Mouse (Mus musculus): ENCODE results near the gene Aqp9. TPM values are rescaled to one million over a fixed set of nuclear protein-coding genes. Genes with fewer than 3 reads are reported as not detected.

Aqp9 gene
- total and polyA plus RNA-seq, 3 experiments: 64.8 to 76.1 TPM; not detected in 1

- Histone ChIP-seq H3K27me3 (ENCODE audit: control insufficient read depth in 1 of 2, insufficient read depth in 2 of 2, low read length in 2 of 2) (peaks cover 2 to 8% of the 10 kb centered on the region in 2 experiments), H3K79me2 (ENCODE audit: control insufficient read depth, insufficient read depth, low read length, poor library complexity) (no peaks in the 10 kb centered on the region), H3K36me3 (ENCODE audit: control insufficient read depth in 1 of 2, insufficient read depth in 2 of 2, low read length in 2 of 2) (no peaks in the 10 kb centered on the region), H3K27ac (ENCODE audit: control insufficient read depth, low read depth, low read length) (no peak overlapping the region), H3K9ac (ENCODE audit: control insufficient read depth, low read depth, low read length, poor library complexity, severe bottlenecking) (no peak overlapping the region), H3K4me3 (ENCODE audit: control insufficient read depth in 1 of 2, insufficient read depth in 1 of 2, low read depth in 2 of 2, low read length in 2 of 2) (no peak overlapping the region), H3K9me3 (replicated peaks; ENCODE audit: insufficient read depth, low read length) (no peaks in the 10 kb centered on the region), H3K4me1 (ENCODE audit: control insufficient read depth in 1 of 2, insufficient read depth in 2 of 2, low read length in 2 of 2) (no peaks in the 10 kb centered on the region)
- DNase-seq (ENCODE audit: low read depth, low spot score): no peak
- TF ChIP-seq ZNF384 (IDR thresholded peaks at IDR 0.05; ENCODE audit: low read depth, low read length): no peak
Observed at GRCm38 (mm10) chr9:71062976-71063375, 105.5 kb downstream of the Aqp9 start.

GRCm38 (mm10) chr9:71062301-71062700 is 106.2 kb downstream of the Aqp9 start:
- no peak overlapping the region for H3K27ac ChIP-seq (ENCODE audit: control insufficient read depth, low read depth, low read length)
- no peaks in the 10 kb centered on the region for H3K4me1 ChIP-seq (ENCODE audit: control insufficient read depth in 1 of 2, insufficient read depth in 2 of 2, low read length in 2 of 2)
- H3K9ac ChIP-seq (ENCODE audit: control insufficient read depth, low read depth, low read length, poor library complexity, severe bottlenecking): no peak overlapping the region
- no peaks in the 10 kb centered on the region for H3K36me3 ChIP-seq (ENCODE audit: control insufficient read depth in 1 of 2, insufficient read depth in 2 of 2, low read length in 2 of 2)
- no peaks in the 10 kb centered on the region for H3K9me3 ChIP-seq (replicated peaks; ENCODE audit: insufficient read depth, low read length)
- peaks cover 2 to 8% of the 10 kb centered on the region in 2 experiments for H3K27me3 ChIP-seq (ENCODE audit: control insufficient read depth in 1 of 2, insufficient read depth in 2 of 2, low read length in 2 of 2)
- no peaks in the 10 kb centered on the region for H3K79me2 ChIP-seq (ENCODE audit: control insufficient read depth, insufficient read depth, low read length, poor library complexity)
- H3K4me3 ChIP-seq (ENCODE audit: control insufficient read depth in 1 of 2, insufficient read depth in 1 of 2, low read depth in 2 of 2, low read length in 2 of 2): no peak overlapping the region
- no peak for DNase-seq (ENCODE audit: low read depth, low spot score)
- TF ChIP-seq POLR2A (IDR thresholded peaks at IDR 0.05; ENCODE audit: control insufficient read depth in 1 of 2, insufficient read depth in 1 of 2, low read depth in 1 of 2, low read length in 2 of 2, poor library complexity in 1 of 2) (no peak), CHD2 (IDR thresholded peaks at IDR 0.05; ENCODE audit: low read length) (no peak), JUND (IDR thresholded peaks at IDR 0.05; ENCODE audit: low read depth, low read length) (no peak), CTCF (IDR thresholded peaks at IDR 0.05 in 2 of 3, conservative IDR thresholded peaks at IDR 0.05 in 1 of 3; ENCODE audit: control insufficient read depth in 1 of 3, insufficient read depth in 1 of 3, low read depth in 2 of 3, low read length in 3 of 3, poor library complexity in 1 of 3, severe bottlenecking in 1 of 3) (no peak), MEF2A (IDR thresholded peaks at IDR 0.05; ENCODE audit: extremely low read depth, insufficient replicate concordance, low read depth, low read length, poor library complexity, severe bottlenecking) (no peak), BHLHE40 (IDR thresholded peaks at IDR 0.05; ENCODE audit: borderline replicate concordance, low read depth, low read length) (no peak), GATA1 (IDR thresholded peaks at IDR 0.05; ENCODE audit: low read depth, low read length) (no peak), POLR2AphosphoS5 (IDR thresholded peaks at IDR 0.05; ENCODE audit: borderline replicate concordance, low read depth, low read length) (no peak), E2F4 (IDR thresholded peaks at IDR 0.05; ENCODE audit: borderline replicate concordance, low read depth, low read length) (no peak), SMC3 (IDR thresholded peaks at IDR 0.05; ENCODE audit: low read depth, low read length) (no peak), USF2 (IDR thresholded peaks at IDR 0.05; ENCODE audit: borderline replicate concordance in 1 of 2, insufficient read depth in 1 of 2, low read depth in 1 of 2, low read length in 2 of 2) (no peak), EP300 (IDR thresholded peaks at IDR 0.05; ENCODE audit: low read depth in 1 of 2, low read length in 2 of 2) (no peak)

Other genes starting within 250 kb of the Aqp9 start
- not detected in 2 replicates for gene Lipc, start 216.5 kb downstream of the Aqp9 start, total RNA-seq (2012; rRNA removed)
- under 1 TPM in 1 of 2 experiments, not detected in 1; 0.07 TPM for gene Lipc, start 216.5 kb downstream of the Aqp9 start, polyA plus RNA-seq (2012; ENCODE audit: insufficient read depth in 1 of 2, insufficient read length in 2 of 2, low read depth in 1 of 2, low replicate concordance in 2 of 2, missing spikeins in 1 of 2)
- not detected in 2 replicates for gene Aldh1a2, start 47.1 kb upstream of the Aqp9 start, total RNA-seq (2012; rRNA removed)
- gene Aldh1a2, start 47.1 kb upstream of the Aqp9 start, polyA plus RNA-seq (2012; ENCODE audit: insufficient read depth in 1 of 2, insufficient read length in 2 of 2, low read depth in 1 of 2, low replicate concordance in 2 of 2, missing spikeins in 1 of 2): not detected

Measured in MEL (cell line).